Mouse (Mus musculus) limb, embryonic 11.5 days (tissue): ENCODE results near the gene Fth1. TPM values are rescaled to one million over a fixed set of nuclear protein-coding genes. Genes with fewer than 3 reads are reported as not detected.

Experiments used
- ATAC-seq: fragments of 200-750 bp; cut with Nextera tagmentation; 2 replicates; pipeline ENCODE4 v1.8.0; 2017; ENCODE audit warnings: low read depth; ENCODE audit not compliant: insufficient number of reproducible peaks, low FRiP score, low TSS enrichment
- DNase-seq: peaks from one replicate; pipeline ENCODE4 v3.0.0-alpha.2; 2015; ENCODE audit warnings: low spot score
- H3K27ac ChIP-seq: fragments of 300-500 bp; sonication (generic); replicated peaks from 2 replicates; pipeline ENCODE4 v1.5.1; 2014; ENCODE audit warnings: low read depth, mild to moderate bottlenecking, low read length
- H3K27me3 ChIP-seq: fragments of 300-500 bp; sonication (generic); 2 replicates; pipeline ENCODE4 v1.6.1; 2014; ENCODE audit warnings: mild to moderate bottlenecking, low read length, mixed read lengths; ENCODE audit not compliant: control insufficient read depth, insufficient read depth
- H3K36me3 ChIP-seq: fragments of 300-500 bp; sonication (generic); 2 replicates; pipeline ENCODE4 v1.6.1; 2014; ENCODE audit warnings: mild to moderate bottlenecking, low read length, moderate library complexity, mixed read lengths; ENCODE audit not compliant: control insufficient read depth, insufficient read depth
- H3K4me1 ChIP-seq: fragments of 300-500 bp; sonication (generic); 2 replicates; pipeline ENCODE4 v1.6.1; 2014; ENCODE audit warnings: low read length, mixed read lengths; ENCODE audit not compliant: control insufficient read depth, insufficient read depth
- H3K4me2 ChIP-seq: fragments of 300-500 bp; sonication (generic); 2 replicates; pipeline ENCODE4 v1.6.1; 2014; ENCODE audit warnings: low read depth, mild to moderate bottlenecking, moderate library complexity; ENCODE audit not compliant: severe bottlenecking
- H3K4me3 ChIP-seq: fragments of 300-500 bp; sonication (generic); 2 replicates; pipeline ENCODE4 v1.5.1; 2014; ENCODE audit warnings: low read depth, low read length
- H3K9ac ChIP-seq: fragments of 300-500 bp; sonication (generic); 2 replicates; pipeline ENCODE4 v1.6.1; 2014; ENCODE audit warnings: mild to moderate bottlenecking, low read length
- H3K9me3 ChIP-seq: fragments of 300-500 bp; sonication (generic); 2 replicates; pipeline ENCODE4 v1.6.1; 2016; ENCODE audit warnings: low read length; ENCODE audit not compliant: control insufficient read depth
- WGBS: fragments of 180-500 bp; shearing (Covaris S2); extraction: QIAGEN DNeasy Blood & Tissue Kit; methylation state at CpG from one replicate; pipeline ENCODE4 v1.1.7; 2014; 5-methylcytosine and 5-hydroxymethylcytosine counted together
- polyA plus RNA-seq: library from polyadenylated mRNA; unstranded; fragments of >200 nt; fragmentation: Nextera tagmentation; extraction: Ambion mirVana; gene quantifications from 2 replicates; pipeline ENCODE4 v1.2.1, GENCODE M21; 2014

Fth1 gene
- polyA plus RNA-seq, 1 experiment from 2014 or later, result 1,219 TPM

DNA sequence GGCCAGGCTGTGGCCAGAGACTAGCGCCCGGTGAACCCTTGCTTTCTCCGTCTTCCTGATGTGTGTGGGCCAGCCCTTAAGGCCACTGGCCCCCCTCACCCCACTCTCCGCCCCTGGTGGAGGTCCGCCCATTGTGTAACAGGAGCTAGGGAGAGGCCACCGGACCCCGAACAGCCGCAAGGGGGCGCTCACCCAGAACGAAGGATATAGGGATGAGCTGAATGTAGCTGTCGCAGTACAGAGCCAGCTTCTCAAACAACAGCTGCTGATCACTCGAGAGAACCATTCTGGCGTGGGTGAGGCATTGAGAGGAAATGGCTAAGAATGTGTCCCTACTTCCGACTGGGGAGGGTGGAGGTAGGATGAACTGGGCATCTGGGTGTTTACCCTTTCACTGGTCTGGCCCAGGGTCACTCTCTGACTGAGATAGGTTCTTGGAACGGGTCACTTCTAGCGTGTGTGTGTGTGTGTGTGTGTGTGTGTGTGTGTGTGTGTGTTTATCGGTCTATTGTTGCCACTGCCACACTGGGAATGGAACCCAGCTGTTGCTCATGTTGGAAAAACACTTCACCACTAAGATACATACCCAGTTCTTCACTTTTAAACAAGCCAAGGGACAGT lies 12.7 kb downstream of the Fth1 start:
- peak overlapping the region; percentile 45; the same call in 1 of the 2 replicates for H3K9ac ChIP-seq
- H3K27me3 ChIP-seq, result no peaks in the 10 kb centered on the region
- peak overlapping the region; percentile 17; the same call in 1 of the 2 replicates for H3K4me3 ChIP-seq
- DNase-seq (peak; percentile 97), ATAC-seq (peak; percentile 91)
- peak overlapping the region; percentile 48 for H3K4me2 ChIP-seq
- no peaks in the 10 kb centered on the region for H3K9me3 ChIP-seq
- no peak overlapping the region for H3K27ac ChIP-seq
- 13% methylated on average over 17 of the region's 17 CpGs for WGBS
- H3K36me3 ChIP-seq, result no peaks in the 10 kb centered on the region
- H3K4me1 ChIP-seq, result peaks cover 5% of the 10 kb centered on the region; the same call in 1 of the 2 replicates

DNA sequence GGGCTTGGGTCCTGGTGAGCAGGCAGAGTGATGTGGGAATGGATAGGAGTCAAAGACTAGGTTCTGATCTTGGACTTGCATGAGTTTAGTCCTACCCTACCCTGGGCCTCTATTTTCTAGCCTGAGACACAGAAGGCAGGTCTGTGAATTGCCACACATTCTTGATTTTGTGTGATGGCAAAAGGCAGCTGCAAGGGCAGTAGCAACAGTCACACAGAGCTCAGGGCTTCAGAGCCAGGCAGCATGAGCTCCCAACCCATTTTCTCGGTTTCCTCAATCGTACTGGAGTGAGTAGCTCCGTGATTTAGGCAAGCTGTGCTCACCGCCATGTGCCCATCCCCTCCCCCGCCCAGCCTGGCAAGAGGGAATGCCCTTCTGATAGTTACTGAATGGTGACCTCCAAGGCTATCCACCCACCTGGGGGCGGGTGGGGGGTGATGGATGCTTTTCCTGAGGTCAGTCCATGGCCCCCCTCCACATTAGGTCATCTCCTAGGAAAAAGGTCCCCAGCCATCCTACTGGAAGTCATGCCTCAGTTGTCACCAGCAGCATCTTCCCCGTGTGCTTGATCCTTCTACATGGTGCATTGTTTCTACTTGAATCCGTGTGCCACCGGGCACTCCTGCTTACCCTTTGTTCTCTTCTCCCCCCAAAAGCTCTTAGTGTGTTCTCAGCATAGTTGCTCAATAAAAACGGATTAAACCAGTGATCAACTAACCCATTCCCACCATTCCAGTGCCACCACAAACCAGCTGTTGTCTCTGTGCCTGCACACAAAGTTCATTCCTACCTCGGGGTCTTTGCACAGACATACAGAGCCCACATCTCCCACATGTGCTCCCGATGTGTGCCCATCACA lies 17.0 kb downstream of the Fth1 start:
- ATAC-seq (no peak), DNase-seq (no peak)
- H3K36me3 ChIP-seq, result no peaks in the 10 kb centered on the region
- no peak overlapping the region for H3K27ac ChIP-seq
- no peak overlapping the region for H3K9ac ChIP-seq
- 80% methylated on average over 12 of the region's 12 CpGs for WGBS
- no peak overlapping the region for H3K4me3 ChIP-seq
- peaks cover 4% of the 10 kb centered on the region; the same call in 1 of the 2 replicates for H3K4me1 ChIP-seq
- no peaks in the 10 kb centered on the region for H3K27me3 ChIP-seq
- H3K4me2 ChIP-seq, result no peak overlapping the region
- no peaks in the 10 kb centered on the region for H3K9me3 ChIP-seq

DNA sequence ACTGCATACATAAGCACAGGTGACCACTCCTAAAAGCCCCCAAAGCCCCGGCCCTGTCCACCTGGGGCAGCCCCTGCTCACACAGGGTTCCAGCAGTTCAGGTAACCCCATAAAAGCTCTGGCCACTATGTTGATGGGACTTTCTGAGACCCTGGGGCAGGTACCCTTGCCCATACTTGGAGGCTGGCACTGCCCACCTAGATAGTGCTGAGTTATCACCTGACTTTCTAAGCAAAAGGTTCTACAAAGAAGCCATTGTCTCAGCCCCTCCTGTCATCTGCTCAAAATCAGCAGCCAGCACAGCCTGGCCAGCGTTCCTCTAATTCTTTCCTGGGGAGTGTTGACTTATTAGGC lies 17.6 kb downstream of the Fth1 start:
- H3K4me3 ChIP-seq, result no peak overlapping the region
- no peaks in the 10 kb centered on the region for H3K36me3 ChIP-seq
- no peak overlapping the region for H3K27ac ChIP-seq
- ATAC-seq (no peak), DNase-seq (no peak)
- no peaks in the 10 kb centered on the region for H3K27me3 ChIP-seq
- H3K4me2 ChIP-seq, result no peak overlapping the region
- no peaks in the 10 kb centered on the region for H3K4me1 ChIP-seq
- no peaks in the 10 kb centered on the region for H3K9me3 ChIP-seq
- no peak overlapping the region for H3K9ac ChIP-seq
- 72% methylated on average over 2 of the region's 2 CpGs for WGBS

DNA sequence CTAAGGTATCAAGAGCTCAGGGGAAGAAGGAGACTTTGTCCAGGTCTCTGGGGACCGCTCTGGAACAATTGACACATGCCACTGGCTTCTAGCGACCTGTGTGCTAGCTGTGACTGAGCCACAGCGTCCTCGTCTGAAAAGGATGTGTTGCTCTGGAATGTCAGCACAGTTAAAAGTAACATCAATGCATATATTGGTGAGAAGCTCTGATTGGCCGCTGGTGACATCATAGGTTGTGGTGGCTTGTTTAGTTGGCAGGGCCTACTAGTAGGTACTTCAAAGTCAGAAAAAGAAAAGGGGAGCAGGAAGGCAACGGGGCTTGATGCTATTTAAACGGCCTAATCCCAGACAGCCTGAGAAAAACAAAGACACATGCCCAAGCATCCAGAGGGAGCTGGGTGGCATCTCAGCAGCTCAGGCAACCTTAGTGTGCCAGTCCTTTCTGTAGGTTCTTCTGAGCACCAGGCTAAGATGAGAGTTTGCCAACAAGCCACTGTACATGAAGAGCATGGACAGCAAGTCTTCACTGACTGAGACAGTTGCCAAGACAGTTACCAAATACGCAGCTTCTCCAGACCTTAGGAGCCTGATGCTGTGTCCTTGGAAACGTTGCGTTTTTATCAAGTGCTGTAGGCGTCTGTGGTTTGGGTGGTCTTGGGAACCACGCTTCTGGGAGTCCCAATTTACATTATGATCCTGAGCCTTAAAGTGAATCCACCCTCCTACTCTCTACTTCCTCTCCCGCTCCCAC lies 18.5 kb downstream of the Fth1 start:
- 71% methylated on average over 13 of the region's 13 CpGs for WGBS
- H3K27ac ChIP-seq, result no peak overlapping the region
- H3K9me3 ChIP-seq, result no peaks in the 10 kb centered on the region
- H3K9ac ChIP-seq, result no peak overlapping the region
- ATAC-seq (no peak), DNase-seq (no peak)
- H3K27me3 ChIP-seq, result no peaks in the 10 kb centered on the region
- no peaks in the 10 kb centered on the region for H3K4me1 ChIP-seq
- H3K36me3 ChIP-seq, result no peaks in the 10 kb centered on the region
- no peak overlapping the region for H3K4me3 ChIP-seq
- no peak overlapping the region for H3K4me2 ChIP-seq

DNA sequence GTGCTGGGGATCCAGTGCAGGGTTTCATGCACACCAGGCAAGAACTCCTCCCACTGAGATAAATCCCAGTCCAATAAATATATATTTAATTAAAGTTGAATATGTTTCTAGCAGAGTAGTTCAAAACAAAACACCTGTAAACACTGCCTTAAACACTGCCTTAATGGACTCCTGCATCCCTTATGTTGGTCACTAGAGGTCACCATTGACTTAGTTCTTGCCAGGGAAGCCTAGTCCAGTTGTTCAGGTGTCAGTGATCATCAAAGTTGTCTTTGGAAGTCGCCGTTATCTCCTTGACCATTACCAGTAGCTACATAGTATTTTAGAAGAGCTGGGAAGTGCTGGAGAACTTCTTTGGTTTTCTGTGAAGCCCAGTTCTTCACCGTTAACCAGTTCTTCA lies 19.9 kb downstream of the Fth1 start:
- Histone ChIP-seq H3K4me2 (no peak overlapping the region), H3K9me3 (no peaks in the 10 kb centered on the region), H3K36me3 (no peaks in the 10 kb centered on the region), H3K27me3 (no peaks in the 10 kb centered on the region), H3K4me3 (no peak overlapping the region), H3K4me1 (no peaks in the 10 kb centered on the region), H3K27ac (no peak overlapping the region), H3K9ac (no peak overlapping the region)
- ATAC-seq (no peak), DNase-seq (peak; percentile 41)
- 25% methylated on average over 3 of the region's 3 CpGs for WGBS

DNA sequence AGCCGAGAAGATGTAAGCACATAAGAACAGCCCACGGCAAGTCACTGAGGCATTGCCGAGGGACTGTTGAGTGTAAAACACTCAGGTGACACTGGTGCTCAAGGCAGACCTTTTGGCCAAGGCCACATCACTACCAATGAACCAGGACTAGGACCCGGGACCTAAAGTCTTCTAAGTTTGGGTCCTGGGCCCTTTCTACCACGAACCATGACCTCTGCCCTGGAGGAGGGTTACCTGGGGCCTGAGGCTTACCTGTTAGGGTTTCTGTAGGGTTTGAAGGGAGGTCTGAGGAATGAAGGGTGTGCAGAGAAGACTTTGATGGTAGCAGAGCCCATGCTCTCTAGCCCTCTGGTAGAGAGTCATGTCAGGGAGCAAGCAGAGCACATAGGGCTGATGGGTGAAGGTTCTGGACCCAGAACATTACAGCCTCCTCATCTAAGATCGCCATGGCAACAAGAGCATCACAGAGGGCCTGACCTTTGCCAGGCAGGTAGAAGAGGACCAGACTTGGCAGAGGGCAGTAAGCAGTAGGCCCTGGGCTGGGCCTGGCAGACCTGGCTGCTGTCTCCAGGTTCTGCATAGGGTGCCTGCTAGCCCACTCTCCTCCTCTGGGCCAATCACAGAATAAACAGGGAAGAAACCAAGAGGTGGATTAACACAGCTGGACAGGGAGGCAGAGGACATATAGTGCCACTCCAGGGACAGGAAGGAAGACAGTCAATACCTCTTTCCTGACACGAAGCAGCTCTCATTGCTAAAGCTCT lies 21.0 kb downstream of the Fth1 start, which contains the start of the genes Best1 and Rab3il1:
Gene Best1, minus strand, starts transcription at position 428 of the 764 bp plus-strand sequence.
Gene Rab3il1, plus strand, starts transcription at position 464 of the 764 bp plus-strand sequence.
- Histone ChIP-seq H3K9ac (no peak within 1 kb of the TSS), H3K27ac (no peak within 1 kb of the TSS), H3K27me3 (no peaks in the 10 kb centered on the region), H3K4me2 (no peak within 1 kb of the TSS), H3K4me1 (no peaks in the 10 kb centered on the region), H3K4me3 (no peak within 1 kb of the TSS), H3K36me3 (no peaks in the 10 kb centered on the region), H3K9me3 (no peaks in the 10 kb centered on the region)
- ATAC-seq (no peak), DNase-seq (no peak)
- WGBS, result 87% methylated on average over 7 of the region's 7 CpGs

DNA sequence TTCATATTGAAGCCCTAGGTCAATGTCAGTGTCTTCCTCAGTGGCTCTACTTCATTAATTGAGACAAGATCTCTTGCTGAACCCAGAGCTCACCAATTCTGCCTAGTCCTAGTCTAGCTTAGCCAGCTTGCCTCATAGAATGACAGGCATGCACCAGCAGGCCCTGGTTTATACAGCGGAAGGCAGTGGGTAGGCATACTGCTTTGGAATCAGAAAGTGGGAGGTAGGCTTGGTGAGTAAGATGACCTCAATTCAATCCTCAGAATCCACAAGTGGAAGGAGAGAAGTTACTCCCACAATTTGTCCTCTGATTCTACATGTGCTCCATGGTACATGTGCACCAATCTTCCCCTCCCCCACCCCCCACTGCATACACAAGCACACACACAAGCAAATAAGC lies 23.3 kb downstream of the Fth1 start:
- H3K4me2 ChIP-seq, result no peak overlapping the region
- no peak for ATAC-seq
- H3K9ac ChIP-seq, result no peak overlapping the region
- no peak overlapping the region for H3K27ac ChIP-seq
- DNase-seq, result no peak
- no peaks in the 10 kb centered on the region for H3K36me3 ChIP-seq
- H3K4me1 ChIP-seq, result no peaks in the 10 kb centered on the region
- 100% methylated on average over 1 of the region's 1 CpGs for WGBS
- no peaks in the 10 kb centered on the region for H3K9me3 ChIP-seq
- H3K4me3 ChIP-seq, result no peak overlapping the region
- no peaks in the 10 kb centered on the region for H3K27me3 ChIP-seq

DNA sequence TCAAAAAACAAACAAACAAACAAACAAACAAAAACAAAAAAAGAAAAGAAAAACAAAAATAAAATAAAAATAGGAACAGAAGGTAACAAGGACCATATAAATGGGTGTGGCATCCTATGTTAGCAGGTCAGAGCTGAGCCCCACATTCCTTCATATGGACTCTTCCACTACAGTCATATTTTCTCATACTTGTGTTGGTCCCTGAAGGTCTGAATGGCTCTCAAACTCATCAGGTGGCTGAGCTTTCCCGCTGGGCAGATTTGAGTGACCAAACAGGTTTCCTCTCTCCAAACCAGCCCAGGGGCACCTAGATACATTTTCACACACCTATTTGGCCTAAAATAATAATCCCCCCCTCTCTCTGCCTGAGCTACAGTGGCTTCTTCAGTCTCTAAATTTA lies 31.0 kb downstream of the Fth1 start:
- Histone ChIP-seq H3K27me3 (no peaks in the 10 kb centered on the region), H3K27ac (no peak overlapping the region), H3K4me2 (no peak overlapping the region), H3K4me3 (no peak overlapping the region), H3K36me3 (no peaks in the 10 kb centered on the region), H3K9me3 (no peaks in the 10 kb centered on the region), H3K9ac (no peak overlapping the region), H3K4me1 (peaks cover 26% of the 10 kb centered on the region)
- 83% methylated on average over 1 of the region's 1 CpGs for WGBS
- DNase-seq (no peak), ATAC-seq (no peak)
